Mouse (Mus musculus) heart, adult 2 months (tissue): ENCODE data around the gene Med15.

Source experiments
- CTCF ChIP-seq: fragments of 200-600 bp; IDR thresholded peaks from 2 replicates; pipeline ENCODE4 v1.8.1; 2022; ENCODE audit warnings: antibody characterized with exemption, mild to moderate bottlenecking, moderate library complexity
- EP300 ChIP-seq: fragments of 200-500 bp; IDR thresholded peaks from 2 replicates; pipeline ENCODE4 v1.6.1; 2011; ENCODE audit warnings: low read depth, low read length, control low read depth; ENCODE audit not compliant: insufficient read depth
- POLR2A ChIP-seq: fragments of 200-500 bp; IDR thresholded peaks from 2 replicates; pipeline ENCODE4 v1.6.1; 2011; ENCODE audit warnings: mild to moderate bottlenecking, low read depth, low read length, control low read depth; ENCODE audit not compliant: insufficient read depth

DNA sequence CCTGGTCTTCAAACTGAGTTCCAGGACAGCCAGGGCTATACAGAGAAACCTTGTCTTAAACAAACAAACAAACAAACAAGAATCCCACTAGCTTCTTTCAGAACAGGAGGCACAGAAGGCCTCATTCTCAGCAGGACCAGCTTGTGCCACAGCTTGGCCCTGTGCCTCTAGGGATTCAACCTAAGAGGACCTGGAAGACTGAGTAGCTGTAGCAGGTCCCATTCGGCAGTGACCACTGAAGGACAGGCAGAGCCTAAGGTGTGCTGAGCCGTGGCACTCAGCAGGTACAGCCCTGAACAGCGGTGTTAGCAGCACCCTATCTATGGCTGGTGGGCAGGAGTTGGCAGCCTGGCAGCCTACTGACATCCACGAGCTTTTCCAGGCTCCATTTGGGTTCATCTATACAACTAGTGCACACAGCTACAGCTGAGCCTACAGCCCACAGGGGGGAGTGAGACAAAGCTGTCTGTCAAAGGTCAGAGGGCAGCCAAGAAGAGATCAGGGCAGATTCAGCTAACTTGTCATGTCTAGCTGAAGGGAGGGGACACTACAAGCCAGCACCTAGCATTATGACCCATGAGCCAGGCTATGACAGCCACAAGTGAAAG, 78.4 kb downstream of the Med15 start:
- TF ChIP-seq POLR2A (no peak), EP300 (no peak), CTCF (no peak)
